15 mouse cellular contexts compared by ENCODE assay signal in genomic region chr3:23001071-23001470, GRCm38 (mm10).
DNase-seq lines count a peak whose midpoint lies in the region; ATAC-seq and TF ChIP-seq lines count a peak whose summit lies in the region.
"Had no signal": no experiment of that assay in that cellular context is flagged by ENCODE, and none has a peak within 500 bp of the region (broad histone marks: within the 10 kb centered on the region; RNA-seq: fewer than 3 reads in every experiment).

No protein-coding gene starts in this region.

- H3K9ac ChIP-seq in forebrain, postnatal 0 days, result no peak overlapping the region
- no peak overlapping the region for H3K9ac ChIP-seq in liver, embryonic 11.5 days (ENCODE audit: low read depth, low read length)
- H3K9ac ChIP-seq: limb, embryonic 12.5 days had no signal

- no peak overlapping the region for H3K27ac ChIP-seq in forebrain, postnatal 0 days (ENCODE audit: low read depth, low read length)
- no peak overlapping the region for H3K27ac ChIP-seq in liver, embryonic 11.5 days (ENCODE audit: low read depth, low read length)
- H3K27ac ChIP-seq: embryonic facial prominence, embryonic 10.5 days; limb, embryonic 12.5 days had no signal

- H3K36me3 ChIP-seq in forebrain, postnatal 0 days (ENCODE audit: insufficient read depth), result no peaks in the 10 kb centered on the region
- no peaks in the 10 kb centered on the region for H3K36me3 ChIP-seq in liver, embryonic 11.5 days (ENCODE audit: control insufficient read depth, insufficient read depth, low read length)
- H3K36me3 ChIP-seq: embryonic facial prominence, embryonic 10.5 days; G1E; limb, embryonic 12.5 days had no signal

- TF ChIP-seq CTCF in forebrain, postnatal 0 days (IDR thresholded peaks at IDR 0.05; ENCODE audit: low read depth), result no peak

- H3K4me2 ChIP-seq in forebrain, postnatal 0 days (ENCODE audit: low read depth), result no peak overlapping the region
- H3K4me2 ChIP-seq in liver, embryonic 11.5 days, result no peak overlapping the region
- H3K4me2 ChIP-seq: heart, embryonic 11.5 days; limb, embryonic 12.5 days had no signal

- no peak overlapping the region for H3K4me3 ChIP-seq in forebrain, postnatal 0 days (ENCODE audit: low read depth, low read length)
- H3K4me3 ChIP-seq in liver, embryonic 11.5 days (ENCODE audit: low read depth, low read length), result no peak overlapping the region
- H3K4me3 ChIP-seq: embryonic facial prominence, embryonic 10.5 days; limb, embryonic 12.5 days had no signal

- peak; percentile 91 for ATAC-seq in forebrain, postnatal 0 days
- ATAC-seq in liver, embryonic 11.5 days (replicated peaks; ENCODE audit: low FRiP score), result no peak
- ATAC-seq: intestine, embryonic 16.5 days; lung, postnatal 0 days had no signal

- intact Hi-C loops in left cerebral cortex, postnatal 10 days (cut with DNase I), result no loop called here

- 48% methylated on average over 3 of the region's 3 CpGs for WGBS in forebrain, postnatal 0 days
- 78% methylated on average over 3 of the region's 3 CpGs for WGBS in liver, embryonic 11.5 days

- H3K9me3 ChIP-seq in forebrain, postnatal 0 days (ENCODE audit: low read length), result no peaks in the 10 kb centered on the region
- H3K9me3 ChIP-seq in liver, embryonic 11.5 days (ENCODE audit: control insufficient read depth, low read length), result no peaks in the 10 kb centered on the region
- H3K9me3 ChIP-seq: embryonic facial prominence, embryonic 10.5 days; G1E; limb, embryonic 12.5 days had no signal

- no peaks in the 10 kb centered on the region for H3K27me3 ChIP-seq in forebrain, postnatal 0 days (ENCODE audit: insufficient read depth, low read length)
- no peaks in the 10 kb centered on the region for H3K27me3 ChIP-seq in liver, embryonic 11.5 days (replicated peaks; ENCODE audit: control insufficient read depth, insufficient read depth, low read length)
- H3K27me3 ChIP-seq: limb, embryonic 12.5 days had no signal

- H3K4me1 ChIP-seq in forebrain, postnatal 0 days (ENCODE audit: insufficient read depth), result 0 out of 2 replicates have a peak, but pooled peaks cover 3% of the 10 kb centered on the region
- no peaks in the 10 kb centered on the region for H3K4me1 ChIP-seq in liver, embryonic 11.5 days (replicated peaks; ENCODE audit: control insufficient read depth, insufficient read depth, low read length)
- H3K4me1 ChIP-seq: embryonic facial prominence, embryonic 10.5 days; limb, embryonic 12.5 days had no signal

- DNase-seq in brain, adult 2 months (ENCODE audit: low read depth, low spot score), result peak; percentile 89
- DNase-seq in brain, embryonic 18.5 days (ENCODE audit: low read depth, low spot score), result peak; percentile 39
- DNase-seq in forebrain, postnatal 0 days, result peak; percentile 66
- peak; percentile 13 to 15 for DNase-seq in left cerebral cortex, postnatal 10 days (ENCODE audit: extremely low spot score in 1 of 2, low spot score in 2 of 2)
- no peak for DNase-seq in testis, postnatal 10 days (ENCODE audit: low spot score)
- DNase-seq in kidney, postnatal 36 days, result no peak
- no peak for DNase-seq in liver, embryonic 11.5 days (ENCODE audit: low spot score)
- DNase-seq: adrenal gland, adult 8-10 months; spleen, adult 18-20 months had no signal

Comparison
In these comparisons a context has a peak if more than half of its experiments do, and no peak if none do; other contexts are left out.
1. DNase-seq: peak in brain, adult 2 months (single experiment), brain, embryonic 18.5 days (single experiment), forebrain, postnatal 0 days (single experiment) and left cerebral cortex, postnatal 10 days (2 of 2); none in testis, postnatal 10 days (single experiment), kidney, postnatal 36 days (0 of 2) and liver, embryonic 11.5 days (single experiment).